Mouse (Mus musculus) bone marrow, adult 2 months (tissue): ENCODE data around the gene Ncoa6. TPM values are rescaled to one million over a fixed set of nuclear protein-coding genes. Genes with fewer than 3 reads are reported as not detected.
A peak's percentile ranks its signal among the peaks of the same experiment; 100 is the strongest.

ENCODE experiments used
- H3K27ac ChIP-seq: fragments of 200-500 bp; 2 replicates; pipeline ENCODE4 v1.5.1; 2012; ENCODE audit warnings: low read depth, mild to moderate bottlenecking, control low read depth, inconsistent platforms, low read length; ENCODE audit not compliant: control insufficient read depth, poor library complexity, insufficient read depth
- H3K4me1 ChIP-seq: fragments of 200-500 bp; 2 replicates; pipeline ENCODE4 v1.6.1; 2011; ENCODE audit warnings: low read length; ENCODE audit not compliant: control insufficient read depth, insufficient read depth
- H3K4me3 ChIP-seq: fragments of 200-500 bp; replicated peaks from 2 replicates; pipeline ENCODE3; 2011; ENCODE audit warnings: mild to moderate bottlenecking, low read depth, low read length, control low read depth; ENCODE audit not compliant: control insufficient read depth
- CTCF ChIP-seq: fragments of 200-500 bp; IDR thresholded peaks from 2 replicates; pipeline ENCODE4 v1.5.1; 2011; ENCODE audit warnings: low read length, control low read depth; ENCODE audit not compliant: control insufficient read depth, insufficient read depth
- POLR2A ChIP-seq: fragments of 200-500 bp; IDR thresholded peaks from 2 replicates; pipeline ENCODE4 v1.6.1; 2011; ENCODE audit warnings: low read depth, mild to moderate bottlenecking, control low read depth, low read length, borderline replicate concordance; ENCODE audit not compliant: control insufficient read depth
- WGBS: fragments of 180-500 bp; shearing (Covaris S2); methylation state at CpG from one replicate; pipeline ENCODE4 v1.1.7; 2018; 5-methylcytosine and 5-hydroxymethylcytosine counted together
- polyA plus RNA-seq: library from polyadenylated mRNA; stranded (reverse); fragments of >200 nt; gene quantifications from 2 replicates; pipeline ENCODE4 v1.2.4, GENCODE M21; 2011; ENCODE audit warnings: low replicate concordance; ENCODE audit not compliant: missing spikeins, insufficient read depth, insufficient read length

The Ncoa6 gene
- polyA plus RNA-seq, 1 experiment, result 35.1 TPM

- TF ChIP-seq CTCF, result no peak
- no peak for TF ChIP-seq POLR2A
- no peak overlapping the region for H3K27ac ChIP-seq
- no peak overlapping the region for H3K4me3 ChIP-seq
- H3K4me1 ChIP-seq, result peaks cover 2% of the 10 kb centered on the region; the same call in 1 of the 2 replicates
- 93% methylated on average over 4 of the region's 4 CpGs for WGBS
These were observed 71.8 kb downstream of the Ncoa6 start for GRCm38 (mm10) chr2:155401926-155402325.

- Histone ChIP-seq H3K27ac (no peak overlapping the region), H3K4me3 (no peak overlapping the region), H3K4me1 (peaks cover under 1% of the 10 kb centered on the region; the same call in 1 of the 2 replicates)
- TF ChIP-seq CTCF, result no peak
- no peak for TF ChIP-seq POLR2A
These were observed 73.4 kb downstream of the Ncoa6 start for GRCm38 (mm10) chr2:155400276-155400675.

- WGBS, result 89% methylated on average over 5 of the region's 5 CpGs
- no peak for TF ChIP-seq POLR2A
- no peak for TF ChIP-seq CTCF
- no peak overlapping the region for H3K4me3 ChIP-seq
- no peak overlapping the region for H3K27ac ChIP-seq
- no peaks in the 10 kb centered on the region for H3K4me1 ChIP-seq
These were observed 79.1 kb downstream of the Ncoa6 start for GRCm38 (mm10) chr2:155394586-155394985.

- no peaks in the 10 kb centered on the region; the same call in 1 of the 2 replicates for H3K4me1 ChIP-seq
- no peak for TF ChIP-seq POLR2A
- TF ChIP-seq CTCF, result no peak
- no peak overlapping the region for H3K27ac ChIP-seq
- no peak overlapping the region for H3K4me3 ChIP-seq
- 85% methylated on average over 2 of the region's 2 CpGs for WGBS
These were observed 85.1 kb downstream of the Ncoa6 start for GRCm38 (mm10) chr2:155388573-155388972.

- WGBS, result 85% methylated on average over 4 of the region's 4 CpGs
These were observed 86.6 kb downstream of the Ncoa6 start for GRCm38 (mm10) chr2:155387052-155387451.

GRCm38 (mm10) chr2:155386534-155386899 is 87.2 kb downstream of the Ncoa6 start:
- H3K4me3 ChIP-seq, result no peak overlapping the region
- WGBS, result 25% methylated on average over 27 of the region's 27 CpGs
- H3K4me1 ChIP-seq, result no peaks in the 10 kb centered on the region; the same call in 1 of the 2 replicates
- TF ChIP-seq POLR2A (no peak), CTCF (no peak)
- no peak overlapping the region for H3K27ac ChIP-seq

More at GRCm38 (mm10) chr2:155387052-155387451, 86.6 kb downstream of the Ncoa6 start:
- Histone ChIP-seq H3K4me1 (no peaks in the 10 kb centered on the region; the same call in 1 of the 2 replicates), H3K4me3 (no peak overlapping the region), H3K27ac (no peak overlapping the region)
- TF ChIP-seq POLR2A (no peak), CTCF (no peak)

- Histone ChIP-seq H3K4me1 (no peaks in the 10 kb centered on the region; the same call in 1 of the 2 replicates), H3K4me3 (no peak overlapping the region), H3K27ac (no peak overlapping the region)
- WGBS, result 73% methylated on average over 18 of the region's 18 CpGs
- TF ChIP-seq POLR2A (no peak), CTCF (no peak)
These were observed 87.8 kb downstream of the Ncoa6 start for GRCm38 (mm10) chr2:155385731-155386533.

GRCm38 (mm10) chr2:155385090-155385489 is 88.6 kb downstream of the Ncoa6 start:
- WGBS, result 16% methylated on average over 7 of the region's 7 CpGs
- TF ChIP-seq POLR2A (no peak), CTCF (peak; percentile 77)
- no peak overlapping the region for H3K27ac ChIP-seq
- H3K4me3 ChIP-seq, result no peak overlapping the region
- H3K4me1 ChIP-seq, result no peaks in the 10 kb centered on the region; the same call in 1 of the 2 replicates
